Mouse (Mus musculus) kidney, adult 18-20 months (tissue): Measurements from ENCODE around the gene Syt13.

ENCODE experiments used
- DNase-seq: peaks from one replicate; pipeline ENCODE4 v3.0.0; 2021

Gene Syt13

GRCm38 (mm10) chr2:92914933-92915553 lies at the start of gene Syt13:
Gene Syt13, plus strand, starts transcription at chr2:92915098.
- DNase-seq: peak; percentile 8

GRCm38 (mm10) chr2:92866616-92867015 lies 48.3 kb upstream of the Syt13 start:
- DNase-seq: no peak

GRCm38 (mm10) chr2:92870139-92870836 lies 44.6 kb upstream of the Syt13 start:
- DNase-seq: no peak

GRCm38 (mm10) chr2:92871093-92871686 lies 43.7 kb upstream of the Syt13 start:
- no peak for DNase-seq

GRCm38 (mm10) chr2:92872652-92873051 lies 42.2 kb upstream of the Syt13 start:
- DNase-seq: no peak

- DNase-seq: no peak
Observed at GRCm38 (mm10) chr2:92874592-92874991, 40.3 kb upstream of the Syt13 start.

GRCm38 (mm10) chr2:92877488-92877887 lies 37.4 kb upstream of the Syt13 start:
- no peak for DNase-seq

GRCm38 (mm10) chr2:92883039-92883911 lies 31.6 kb upstream of the Syt13 start:
- peak; percentile 48 for DNase-seq

GRCm38 (mm10) chr2:92883912-92884243 lies 31.0 kb upstream of the Syt13 start:
- DNase-seq: peak; percentile 8

- DNase-seq: no peak
Observed at GRCm38 (mm10) chr2:92884976-92885375, 29.9 kb upstream of the Syt13 start.

GRCm38 (mm10) chr2:92886862-92887261 lies 28.0 kb upstream of the Syt13 start:
- no peak for DNase-seq

- DNase-seq: no peak
Observed at GRCm38 (mm10) chr2:92892524-92892923, 22.4 kb upstream of the Syt13 start.

GRCm38 (mm10) chr2:92903650-92904049 lies 11.2 kb upstream of the Syt13 start:
- no peak for DNase-seq

GRCm38 (mm10) chr2:92904307-92904859 lies 10.5 kb upstream of the Syt13 start:
- DNase-seq: peak; percentile 33

- DNase-seq: peak; percentile 14
Observed at GRCm38 (mm10) chr2:92910371-92910770, 4.5 kb upstream of the Syt13 start.

GRCm38 (mm10) chr2:92912312-92912711 lies 2.6 kb upstream of the Syt13 start:
- DNase-seq: no peak

GRCm38 (mm10) chr2:92913295-92913694 lies 1.6 kb upstream of the Syt13 start:
- DNase-seq: no peak

- DNase-seq: no peak
Observed at GRCm38 (mm10) chr2:92915659-92916631, 1.0 kb downstream of the Syt13 start.

GRCm38 (mm10) chr2:92917405-92918142 lies 2.7 kb downstream of the Syt13 start:
- peak; percentile 5 for DNase-seq

- DNase-seq: no peak
Observed at GRCm38 (mm10) chr2:92920709-92921108, 5.8 kb downstream of the Syt13 start.

- no peak for DNase-seq
Observed at GRCm38 (mm10) chr2:92924677-92925259, 9.9 kb downstream of the Syt13 start.
